Mouse (Mus musculus): Measurements from ENCODE around the gene Pdzd2.

Gene Pdzd2

DNA sequence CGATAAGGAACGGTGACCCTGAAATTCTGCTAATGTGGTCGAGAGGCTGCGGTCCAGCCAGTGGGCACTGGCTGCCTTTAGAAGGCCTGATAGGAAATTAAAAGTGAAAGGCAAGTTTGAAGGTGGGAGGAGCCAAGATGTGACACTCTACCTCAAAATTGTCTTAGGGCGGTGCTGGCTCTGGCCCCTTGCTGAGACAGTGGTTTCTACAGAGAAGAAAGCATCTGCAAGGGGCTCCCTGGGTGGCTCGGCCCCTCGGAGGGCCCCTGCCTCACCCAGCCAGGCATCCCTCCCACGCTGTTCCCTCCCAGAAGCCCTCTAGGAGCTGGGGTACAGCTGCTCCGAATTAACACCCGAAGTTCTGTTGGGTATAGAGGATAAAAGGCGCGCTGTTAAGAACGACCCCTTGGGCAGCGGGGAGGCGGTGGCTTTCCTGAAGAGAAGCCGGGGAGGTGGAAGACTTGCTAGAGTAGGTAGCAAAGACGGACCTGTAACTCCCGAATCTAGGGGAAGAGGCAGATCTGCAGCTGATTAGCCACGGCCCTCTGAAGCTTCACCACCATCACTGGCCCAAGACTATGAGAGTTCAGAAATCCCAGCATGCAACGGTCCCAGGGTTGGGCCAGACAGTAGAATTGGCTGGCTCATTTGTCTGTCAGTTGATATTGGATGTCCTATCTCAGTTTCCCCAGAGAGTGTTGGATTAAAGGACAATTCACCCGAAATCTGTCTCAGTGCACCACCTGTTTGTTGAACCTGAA is 71.8 kb downstream of the Pdzd2 start:
- in situ Hi-C loops (cut with MboI), result no loop called here

DNA sequence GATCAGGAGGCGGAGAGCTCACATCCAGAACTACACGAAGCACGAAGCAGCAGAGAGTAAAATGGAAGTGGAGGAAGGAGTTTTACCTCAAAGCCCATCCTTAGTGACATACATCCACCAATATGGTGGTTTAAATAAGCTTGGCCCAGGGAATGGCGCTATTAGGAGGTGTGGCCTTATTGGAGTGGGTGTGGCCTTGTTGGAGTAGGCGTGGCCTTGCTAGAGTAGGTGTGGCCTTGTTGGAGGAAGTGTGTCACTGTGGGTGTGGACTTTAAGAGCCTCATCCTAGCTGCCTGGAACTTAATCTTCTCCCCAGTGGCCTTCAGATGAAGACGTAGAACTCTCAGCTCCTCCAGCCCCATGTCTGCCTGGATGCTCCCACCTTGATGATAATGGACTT is 73.8 kb downstream of the Pdzd2 start:
- in situ Hi-C loops (cut with MboI), result no loop called here

- in situ Hi-C loops (cut with MboI), result no loop called here
Observed at GRCm38 (mm10) chr15:12663351-12663750, 76.4 kb downstream of the Pdzd2 start.

DNA sequence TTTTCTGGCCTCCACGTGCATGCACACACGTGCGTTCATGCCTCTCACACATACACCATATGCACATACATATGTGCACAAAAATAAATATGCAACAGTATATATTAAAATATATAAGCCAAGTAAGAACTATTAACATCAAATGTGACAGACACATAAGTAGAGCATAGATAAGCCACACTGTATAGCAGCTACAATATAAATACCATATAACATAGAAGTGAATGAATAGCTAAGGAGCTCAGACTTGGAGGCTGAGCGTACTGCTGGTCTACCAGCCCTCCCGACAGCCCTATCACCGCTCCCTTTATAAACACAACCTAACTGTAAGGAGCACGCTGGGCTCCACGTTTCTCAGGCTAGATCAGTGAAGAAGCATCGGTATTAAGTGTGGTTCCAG is 79.4 kb downstream of the Pdzd2 start:
- in situ Hi-C loops (cut with MboI), result no loop called here

DNA sequence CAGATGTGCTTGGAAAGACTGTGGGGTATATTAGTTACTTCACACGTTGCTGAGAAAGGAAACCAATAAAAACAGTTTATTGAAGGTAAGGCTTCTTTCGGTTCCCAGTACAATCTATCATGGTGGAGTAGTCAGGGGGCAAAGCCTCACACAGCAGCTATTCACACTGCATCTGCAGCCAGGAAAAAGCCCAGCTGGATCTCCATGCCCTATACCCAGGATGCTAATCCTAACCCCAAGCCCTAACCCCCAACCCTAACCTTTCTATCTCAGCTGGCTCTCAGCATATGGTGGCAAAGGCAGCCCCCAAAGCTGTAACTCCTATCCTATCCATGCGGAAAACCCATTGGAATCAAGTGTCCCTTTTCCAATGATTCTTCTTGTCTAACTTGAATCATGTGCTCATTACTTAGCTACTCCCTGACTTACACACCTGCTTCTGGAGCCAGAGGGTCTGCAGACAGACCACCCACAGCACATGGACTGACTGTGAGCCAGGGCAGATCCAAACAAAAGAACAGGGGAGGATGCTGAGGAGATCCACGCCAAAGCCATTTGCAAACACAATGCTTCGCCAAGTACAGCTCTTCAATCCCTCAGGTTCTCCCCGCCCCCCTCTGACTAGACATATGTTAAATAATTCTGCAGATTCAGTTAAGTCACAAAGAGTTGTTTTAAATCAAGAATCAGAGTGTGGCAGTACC is 83.6 kb downstream of the Pdzd2 start:
- in situ Hi-C loops (cut with MboI), result no loop called here

DNA sequence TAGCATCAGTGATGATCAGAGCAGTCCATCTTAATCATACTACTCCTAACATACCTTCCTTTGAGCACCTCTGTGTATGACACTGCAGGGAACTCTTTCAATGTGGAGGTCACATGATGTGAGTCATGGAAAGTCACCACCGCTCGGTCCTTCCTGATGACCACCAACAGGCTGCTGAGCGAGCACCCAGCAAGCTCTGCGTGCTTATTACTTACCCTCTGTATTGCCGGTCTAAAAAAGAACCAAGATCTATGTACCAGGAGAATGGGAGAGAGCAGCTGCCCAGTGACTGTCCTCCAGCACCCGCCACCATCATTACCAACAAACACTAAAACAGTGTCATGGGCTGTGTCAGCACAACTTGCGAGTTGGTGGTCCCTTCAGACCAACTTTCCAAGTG is 84.4 kb downstream of the Pdzd2 start:
- in situ Hi-C loops (cut with MboI), result no loop called here

DNA sequence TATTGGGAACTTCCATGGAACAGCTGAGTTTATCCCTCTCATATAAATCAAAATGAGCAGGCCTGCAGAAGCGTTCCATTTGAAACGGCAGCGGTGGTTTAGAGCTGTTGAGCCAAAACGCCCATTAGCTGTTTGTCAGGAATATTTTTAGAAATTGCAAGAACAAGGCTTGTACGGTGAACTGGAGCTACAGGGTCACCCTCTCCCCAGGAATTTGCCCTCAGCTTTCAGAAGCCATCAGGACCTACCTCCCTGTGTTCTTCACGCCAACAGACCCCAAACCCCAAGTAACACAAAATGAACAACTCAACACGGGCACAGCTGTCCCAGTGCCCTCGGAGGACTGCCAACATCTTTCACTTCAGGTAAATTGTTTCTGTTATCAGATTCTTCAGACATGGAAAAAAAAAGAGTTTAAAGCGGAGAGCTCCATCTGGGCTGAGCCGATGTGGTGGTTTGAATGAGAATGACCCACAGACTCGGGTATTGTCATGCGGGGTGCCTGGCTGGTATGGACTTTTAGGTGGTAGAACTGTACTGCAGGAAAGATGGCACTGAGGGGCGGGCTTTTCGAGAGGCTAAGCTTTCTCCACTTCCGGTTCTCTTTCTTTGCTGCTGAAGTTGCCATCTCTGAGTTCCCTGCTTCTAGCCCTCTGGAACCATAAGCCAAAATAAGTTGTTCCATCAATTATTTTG is 87.2 kb downstream of the Pdzd2 start:
- in situ Hi-C loops (cut with MboI), result no loop called here

GRCm38 (mm10) chr15:12650236-12650635 is 89.5 kb downstream of the Pdzd2 start:
- in situ Hi-C loops (cut with MboI), result no loop called here

DNA sequence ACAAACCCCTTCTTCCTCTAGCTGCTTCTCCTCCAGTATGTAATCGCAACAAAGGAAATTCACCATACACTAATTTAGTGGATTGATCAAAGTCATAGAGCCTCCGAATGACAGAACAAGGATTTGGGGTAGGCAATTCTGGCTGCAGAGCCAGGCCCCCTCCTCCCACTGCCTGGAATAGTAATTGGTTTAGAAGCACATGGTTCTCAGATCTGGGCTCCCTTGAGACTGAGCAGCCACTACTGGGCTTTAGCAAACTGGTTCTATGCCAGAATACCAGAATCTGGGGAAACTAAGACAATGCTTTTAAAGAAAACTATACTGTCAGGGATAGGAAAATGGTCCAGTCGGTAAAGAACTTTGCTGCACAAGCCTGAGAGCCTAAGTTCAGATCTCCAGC is 90.0 kb downstream of the Pdzd2 start:
- in situ Hi-C loops (cut with MboI), result no loop called here

- in situ Hi-C loops (cut with MboI), result no loop called here
Observed at GRCm38 (mm10) chr15:12649131-12649530, 90.6 kb downstream of the Pdzd2 start.

- in situ Hi-C loops (cut with MboI), result no loop called here
Observed at GRCm38 (mm10) chr15:12640755-12641154, 99.0 kb downstream of the Pdzd2 start.

- in situ Hi-C loops (cut with MboI), result no loop called here
Observed at GRCm38 (mm10) chr15:12639776-12640175, 99.9 kb downstream of the Pdzd2 start.

GRCm38 (mm10) chr15:12639181-12639580 is 100.5 kb downstream of the Pdzd2 start:
- in situ Hi-C loops (cut with MboI), result no loop called here

DNA sequence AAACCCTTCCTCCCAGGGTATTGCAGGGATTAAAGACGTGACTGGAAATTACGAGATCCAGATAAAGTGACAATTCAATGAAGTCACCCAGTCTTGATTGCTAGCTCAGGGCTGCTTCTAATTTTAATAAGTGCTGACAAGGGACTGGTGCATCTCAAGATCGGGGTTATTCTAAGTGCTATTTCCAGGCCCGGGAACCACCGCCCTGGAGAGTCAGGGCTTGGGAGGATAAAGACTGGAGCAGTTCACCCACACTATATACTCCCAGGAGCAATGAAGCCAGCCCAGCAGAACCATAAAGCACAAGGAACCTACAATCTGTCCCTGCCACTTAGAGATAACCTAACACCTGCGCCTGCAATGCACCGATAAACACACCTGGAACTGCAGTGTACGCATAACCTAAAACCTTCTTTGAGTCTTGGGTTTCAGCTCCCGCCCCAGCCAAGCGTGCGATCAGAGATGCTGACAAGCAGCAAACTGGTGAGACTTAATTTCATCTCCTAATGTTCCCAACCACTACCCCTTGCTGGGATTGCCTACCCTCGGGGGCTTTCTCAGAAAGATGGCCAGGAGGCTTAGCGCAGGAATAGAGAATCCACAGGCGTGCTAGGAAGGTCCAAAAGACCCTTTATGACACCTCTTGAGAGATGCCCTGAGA is 101.2 kb downstream of the Pdzd2 start:
- in situ Hi-C loops (cut with MboI), result no loop called here

- in situ Hi-C loops (cut with MboI), result no loop called here
Observed at GRCm38 (mm10) chr15:12637511-12637910, 102.2 kb downstream of the Pdzd2 start.

DNA sequence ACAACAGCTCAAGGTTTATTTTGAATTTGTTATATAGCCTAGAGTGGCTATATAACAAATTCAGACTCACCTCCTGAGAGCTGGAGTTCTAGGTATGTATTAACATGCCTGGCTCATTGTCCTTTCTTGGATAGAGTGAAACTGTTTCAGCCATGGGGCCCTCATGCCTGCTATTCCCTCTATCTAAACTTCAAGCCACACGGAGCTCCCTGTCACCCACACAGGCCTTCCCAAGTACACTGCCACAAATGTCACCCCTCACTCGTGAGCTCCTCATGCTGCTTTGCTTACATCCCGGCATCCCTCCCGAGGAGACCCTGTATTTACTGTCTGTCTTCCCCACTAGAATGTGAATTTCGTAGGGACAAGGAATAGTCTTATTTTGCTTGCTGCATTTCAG is 103.3 kb downstream of the Pdzd2 start:
- in situ Hi-C loops (cut with MboI), result no loop called here

DNA sequence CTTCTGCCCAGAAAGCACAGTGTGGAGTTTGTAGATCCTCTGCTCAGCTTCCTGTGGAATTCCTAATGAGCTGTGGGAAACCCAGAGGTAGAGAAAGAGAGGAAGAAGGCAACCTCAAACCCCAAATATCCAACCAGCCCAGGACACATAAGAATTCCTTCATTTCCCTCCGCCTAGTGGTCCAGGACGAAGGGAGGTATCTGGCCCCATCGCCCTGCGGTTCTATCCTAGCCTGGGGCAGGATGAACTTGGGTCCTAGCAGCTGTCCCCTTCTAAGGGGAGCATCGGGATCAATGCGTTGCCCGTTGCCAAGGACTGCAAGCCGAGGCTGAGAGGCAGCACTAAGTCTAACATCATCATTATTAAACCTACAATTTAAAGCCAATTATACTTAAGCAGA is 104.8 kb downstream of the Pdzd2 start:
- in situ Hi-C loops (cut with MboI), result no loop called here

- in situ Hi-C loops (cut with MboI), result no loop called here
Observed at GRCm38 (mm10) chr15:12629164-12629563, 110.6 kb downstream of the Pdzd2 start.

DNA sequence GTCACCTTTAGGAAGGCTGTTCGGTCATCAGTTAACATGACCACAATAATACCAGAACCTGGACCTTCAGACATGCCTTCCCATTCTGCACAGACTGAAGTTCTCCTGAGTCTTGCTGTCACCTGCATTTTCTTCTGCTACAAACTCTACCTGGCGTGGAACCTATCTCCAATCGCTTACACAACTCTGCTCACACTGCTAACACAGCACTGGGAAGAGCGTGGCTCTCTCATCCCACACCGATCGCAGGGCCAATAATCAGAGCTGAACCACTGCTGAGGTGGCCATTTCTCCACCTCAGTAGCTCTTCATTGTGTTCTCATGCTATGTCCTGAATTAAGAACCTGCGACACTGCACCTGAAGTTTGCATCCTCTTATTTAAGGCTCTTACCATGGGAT is 111.3 kb downstream of the Pdzd2 start:
- in situ Hi-C loops (cut with MboI), result no loop called here

GRCm38 (mm10) chr15:12626930-12627329 is 112.8 kb downstream of the Pdzd2 start:
- in situ Hi-C loops (cut with MboI), result no loop called here

GRCm38 (mm10) chr15:12626166-12626565 is 113.6 kb downstream of the Pdzd2 start:
- in situ Hi-C loops (cut with MboI), result no loop called here

GRCm38 (mm10) chr15:12625524-12625923 is 114.2 kb downstream of the Pdzd2 start:
- in situ Hi-C loops (cut with MboI), result no loop called here

All from mature B cell (primary cell).